Mouse (Mus musculus) heart, postnatal 0 days (tissue): ENCODE data around the gene Fetub.

Experiments
- CTCF ChIP-seq: IDR thresholded peaks from 2 replicates; pipeline ENCODE4 v1.5.1; 2016; ENCODE audit warnings: antibody characterized with exemption, control low read depth, low read depth
- EP300 ChIP-seq: IDR thresholded peaks from 2 replicates; pipeline ENCODE4 v1.6.1; 2016; ENCODE audit warnings: antibody characterized with exemption, low read depth

- TF ChIP-seq CTCF: no peak
- TF ChIP-seq EP300: no peak
These were observed 40.3 kb upstream of the Fetub start for GRCm38 (mm10) chr16:22877660-22878390.
